Mouse (Mus musculus) myocyte (in vitro differentiated cells): ENCODE results near the gene Irf3.

Experiments used
- CEBPB ChIP-seq: IDR thresholded peaks from 2 replicates; pipeline ENCODE4 v1.6.1; 2011; ENCODE audit warnings: mild to moderate bottlenecking, moderate library complexity; ENCODE audit not compliant: poor library complexity, insufficient read depth, severe bottlenecking
- E2F4 ChIP-seq: IDR thresholded peaks from one replicate; pipeline ENCODE4 v1.6.1; 2011; ENCODE audit warnings: mild to moderate bottlenecking, control low read depth, moderate library complexity; ENCODE audit not compliant: insufficient read depth
- MAX ChIP-seq: IDR thresholded peaks from one replicate; pipeline ENCODE4 v1.6.1; 2011; ENCODE audit warnings: low read depth, mild to moderate bottlenecking, control low read depth
- MYOD1 ChIP-seq, 3 experiments: IDR thresholded peaks; one replicate each; pipeline ENCODE4 v1.6.1; 2011; ENCODE audit warnings: control low read depth in 2 of 3, low read depth in 2 of 3, mild to moderate bottlenecking in 2 of 3, moderate library complexity in 1 of 3; ENCODE audit not compliant: insufficient read length in 2 of 3, control insufficient read depth in 1 of 3
- POLR2A ChIP-seq: IDR thresholded peaks from one replicate; pipeline ENCODE4 v1.6.1; 2011; ENCODE audit warnings: low read depth, mild to moderate bottlenecking, control low read depth, moderate library complexity; ENCODE audit not compliant: insufficient read length
- POLR2AphosphoS2 ChIP-seq: IDR thresholded peaks from one replicate; pipeline ENCODE4 v1.6.1; 2011; ENCODE audit warnings: low read depth, control low read depth; ENCODE audit not compliant: insufficient read length
- SRF ChIP-seq: IDR thresholded peaks from one replicate; pipeline ENCODE4 v1.6.1; 2011; ENCODE audit warnings: low read depth; ENCODE audit not compliant: control insufficient read depth, insufficient read length
- TCF12 ChIP-seq: IDR thresholded peaks from one replicate; pipeline ENCODE4 v1.6.1; 2011; ENCODE audit warnings: mild to moderate bottlenecking, control low read depth; ENCODE audit not compliant: poor library complexity, insufficient read depth, severe bottlenecking
- TCF3 ChIP-seq: IDR thresholded peaks from one replicate; pipeline ENCODE4 v1.6.1; 2011; ENCODE audit warnings: low read depth, control low read depth; ENCODE audit not compliant: insufficient read length
- USF1 ChIP-seq: IDR thresholded peaks from one replicate; pipeline ENCODE4 v1.6.1; 2011; ENCODE audit warnings: low read depth, mild to moderate bottlenecking, control low read depth, moderate library complexity

- TF ChIP-seq POLR2A (no peak), SRF (no peak), E2F4 (no peak), CEBPB (no peak), MAX (no peak), TCF12 (no peak), USF1 (no peak), TCF3 (no peak), POLR2AphosphoS2 (no peak), MYOD1 (IDR thresholded peaks at IDR 0.05; ENCODE audit: control insufficient read depth in 1 of 3, insufficient read length in 2 of 3, low read depth in 2 of 3) (no peak)
Observed at GRCm38 (mm10) chr7:45030857-45031256, 33.4 kb downstream of the Irf3 start.
